Mouse (Mus musculus) liver, postnatal 0 days (tissue): ENCODE data around the gene Igfbpl1. TPM values are rescaled to one million over a fixed set of nuclear protein-coding genes. Genes with fewer than 3 reads are reported as not detected.
A peak's percentile ranks its signal among the peaks of the same experiment; 100 is the strongest.

Experiments used
- ATAC-seq: fragments of 200-750 bp; cut with Nextera tagmentation; 2 replicates; pipeline ENCODE4 v1.8.0; 2017; ENCODE audit warnings: mild to moderate bottlenecking, moderate library complexity
- DNase-seq: peaks from one replicate; pipeline ENCODE4 v3.0.0-alpha.2; 2016
- H3K27ac ChIP-seq: fragments of 300-500 bp; sonication (generic); 2 replicates; pipeline ENCODE4 v1.5.1; 2014; ENCODE audit warnings: antibody characterized with exemption, moderate library complexity, mild to moderate bottlenecking, low read depth
- H3K27me3 ChIP-seq: fragments of 300-500 bp; sonication (generic); 2 replicates; pipeline ENCODE4 v1.6.1; 2014; ENCODE audit warnings: low read length, control low read depth, mixed read lengths; ENCODE audit not compliant: insufficient read depth
- H3K36me3 ChIP-seq: fragments of 300-500 bp; sonication (generic); replicated peaks from 2 replicates; pipeline ENCODE4 v1.6.1; 2014; ENCODE audit warnings: mild to moderate bottlenecking, control low read depth, low read length, moderate library complexity, mixed read lengths; ENCODE audit not compliant: insufficient read depth
- H3K4me1 ChIP-seq: fragments of 300-500 bp; sonication (generic); 2 replicates; pipeline ENCODE4 v1.6.1; 2014; ENCODE audit warnings: antibody characterized with exemption, mild to moderate bottlenecking, control low read depth; ENCODE audit not compliant: insufficient read depth
- H3K4me2 ChIP-seq: fragments of 300-500 bp; sonication (generic); 2 replicates; pipeline ENCODE4 v1.6.1; 2014; ENCODE audit warnings: low read depth, mild to moderate bottlenecking, low read length, moderate library complexity, mixed read lengths
- H3K4me3 ChIP-seq: fragments of 300-500 bp; sonication (generic); 2 replicates; pipeline ENCODE4 v1.5.1; 2014; ENCODE audit warnings: low read depth, low read length
- H3K9ac ChIP-seq: fragments of 300-500 bp; sonication (generic); replicated peaks from 2 replicates; pipeline ENCODE4 v1.6.1; 2014; ENCODE audit warnings: mild to moderate bottlenecking, moderate library complexity
- H3K9me3 ChIP-seq: fragments of 300-500 bp; sonication (generic); 2 replicates; pipeline ENCODE4 v1.6.1; 2016; ENCODE audit warnings: mild to moderate bottlenecking, control low read depth, low read length, mixed read lengths
- CTCF ChIP-seq: sonication (generic); IDR thresholded peaks from 2 replicates; pipeline ENCODE4 v1.5.1; 2016; ENCODE audit warnings: antibody characterized with exemption, low read depth
- EP300 ChIP-seq: IDR thresholded peaks from 2 replicates; pipeline ENCODE4 v1.6.1; 2016; ENCODE audit warnings: antibody characterized with exemption, low read depth, mild to moderate bottlenecking
- WGBS: fragments of 180-500 bp; shearing (Covaris S2); extraction: QIAGEN DNeasy Blood & Tissue Kit; methylation state at CpG from one replicate; pipeline ENCODE4 v1.1.7; 2014; ENCODE audit not compliant: insufficient replicate concordance; 5-methylcytosine and 5-hydroxymethylcytosine counted together
- polyA plus RNA-seq: library from polyadenylated mRNA; unstranded; fragments of >200 nt; fragmentation: Nextera tagmentation; extraction: Ambion mirVana; gene quantifications from 2 replicates; pipeline ENCODE4 v1.2.1, GENCODE M21; 2015

Igfbpl1 gene
- polyA plus RNA-seq, 1 experiment from 2014 or later: not detected

GRCm38 (mm10) chr4:45769141-45769540, 57.6 kb downstream of the Igfbpl1 start:
- peaks cover 12% of the 10 kb centered on the region for H3K4me1 ChIP-seq
- peaks cover 22% of the 10 kb centered on the region for H3K27me3 ChIP-seq
- no peak overlapping the region for H3K4me2 ChIP-seq
- no peak overlapping the region for H3K9ac ChIP-seq
- DNase-seq (no peak), ATAC-seq (peak; percentile 38; the same call in 1 of the 2 replicates)
- H3K27ac ChIP-seq: no peak overlapping the region
- H3K4me3 ChIP-seq: no peak overlapping the region
- H3K36me3 ChIP-seq: no peaks in the 10 kb centered on the region
- no peaks in the 10 kb centered on the region for H3K9me3 ChIP-seq
- WGBS: 55% methylated on average over 10 of the region's 10 CpGs
- TF ChIP-seq EP300 (no peak), CTCF (no peak)

GRCm38 (mm10) chr4:45767891-45768558, 58.7 kb downstream of the Igfbpl1 start:
- no peak overlapping the region for H3K27ac ChIP-seq

GRCm38 (mm10) chr4:45766774-45767173, 59.9 kb downstream of the Igfbpl1 start:
- ATAC-seq: no peak
- WGBS: 79% methylated on average over 7 of the region's 7 CpGs
- peaks cover 18% of the 10 kb centered on the region for H3K4me1 ChIP-seq
- no peak overlapping the region for H3K4me2 ChIP-seq
- H3K27ac ChIP-seq: no peak overlapping the region
- no peak for DNase-seq
- no peaks in the 10 kb centered on the region for H3K9me3 ChIP-seq
- H3K27me3 ChIP-seq: peaks cover 26% of the 10 kb centered on the region
- H3K36me3 ChIP-seq: no peaks in the 10 kb centered on the region
- H3K4me3 ChIP-seq: no peak overlapping the region
- H3K9ac ChIP-seq: no peak overlapping the region
- TF ChIP-seq EP300: no peak
- no peak for TF ChIP-seq CTCF

More at GRCm38 (mm10) chr4:45767891-45768558, 58.7 kb downstream of the Igfbpl1 start:
- 28% methylated on average over 11 of the region's 11 CpGs for WGBS
- Histone ChIP-seq H3K36me3 (no peaks in the 10 kb centered on the region), H3K4me3 (no peak overlapping the region), H3K4me2 (no peak overlapping the region), H3K4me1 (peaks cover 18% of the 10 kb centered on the region), H3K9ac (no peak overlapping the region), H3K9me3 (no peaks in the 10 kb centered on the region), H3K27me3 (peaks cover 26% of the 10 kb centered on the region)
- no peak; the same call in 1 of the 2 replicates for ATAC-seq
- TF ChIP-seq CTCF: no peak
- TF ChIP-seq EP300: no peak
- no peak for DNase-seq

GRCm38 (mm10) chr4:45765565-45766201, 61.0 kb downstream of the Igfbpl1 start:
- no peak overlapping the region; the same call in 1 of the 2 replicates for H3K4me2 ChIP-seq
- H3K9me3 ChIP-seq: no peaks in the 10 kb centered on the region
- no peak overlapping the region for H3K4me3 ChIP-seq
- 4% methylated on average over 16 of the region's 18 CpGs for WGBS
- TF ChIP-seq EP300 (no peak), CTCF (no peak)
- peaks cover 26% of the 10 kb centered on the region for H3K27me3 ChIP-seq
- H3K36me3 ChIP-seq: no peaks in the 10 kb centered on the region
- peaks cover 18% of the 10 kb centered on the region for H3K4me1 ChIP-seq
- H3K9ac ChIP-seq: no peak overlapping the region
- no peak overlapping the region for H3K27ac ChIP-seq
- no peak for ATAC-seq
- DNase-seq: no peak

- DNase-seq: no peak
- Histone ChIP-seq H3K4me1 (peaks cover 18% of the 10 kb centered on the region), H3K4me2 (no peak overlapping the region; the same call in 1 of the 2 replicates), H3K36me3 (no peaks in the 10 kb centered on the region), H3K27me3 (peaks cover 26% of the 10 kb centered on the region), H3K27ac (no peak overlapping the region), H3K9ac (no peak overlapping the region), H3K4me3 (no peak overlapping the region), H3K9me3 (no peaks in the 10 kb centered on the region)
- 9% methylated on average over 16 of the region's 16 CpGs for WGBS
- TF ChIP-seq CTCF (no peak), EP300 (no peak)
- ATAC-seq: no peak
These were observed 61.6 kb downstream of the Igfbpl1 start for GRCm38 (mm10) chr4:45765121-45765564.

- peaks cover 26% of the 10 kb centered on the region for H3K27me3 ChIP-seq
- H3K36me3 ChIP-seq: no peaks in the 10 kb centered on the region
- 10% methylated on average over 10 of the region's 10 CpGs for WGBS
- H3K9me3 ChIP-seq: no peaks in the 10 kb centered on the region
- ATAC-seq: peak; percentile 51
- H3K4me1 ChIP-seq: peaks cover 18% of the 10 kb centered on the region
- TF ChIP-seq EP300: no peak
- no peak for TF ChIP-seq CTCF
- H3K4me2 ChIP-seq: peak overlapping the region; percentile 65
- DNase-seq: no peak
- no peak overlapping the region for H3K9ac ChIP-seq
- H3K4me3 ChIP-seq: peak overlapping the region; percentile 23
- no peak overlapping the region for H3K27ac ChIP-seq
These were observed 62.6 kb downstream of the Igfbpl1 start for GRCm38 (mm10) chr4:45764141-45764494.
